Mouse (Mus musculus): ENCODE results near the gene Gse1.

- TF ChIP-seq CTCF (IDR thresholded peaks at IDR 0.05; ENCODE audit: borderline replicate concordance, extremely low read depth, insufficient read depth, insufficient read length), result no peak
- no peak for TF ChIP-seq POLR2A (IDR thresholded peaks at IDR 0.05; ENCODE audit: borderline replicate concordance, extremely low read depth, insufficient read depth, insufficient read length, poor library complexity, severe bottlenecking)
These were observed 284.1 kb downstream of the Gse1 start for GRCm38 (mm10) chr8:120512326-120512725.

All from brain, embryonic 14.5 days (tissue).